In the genomic region with DNA sequence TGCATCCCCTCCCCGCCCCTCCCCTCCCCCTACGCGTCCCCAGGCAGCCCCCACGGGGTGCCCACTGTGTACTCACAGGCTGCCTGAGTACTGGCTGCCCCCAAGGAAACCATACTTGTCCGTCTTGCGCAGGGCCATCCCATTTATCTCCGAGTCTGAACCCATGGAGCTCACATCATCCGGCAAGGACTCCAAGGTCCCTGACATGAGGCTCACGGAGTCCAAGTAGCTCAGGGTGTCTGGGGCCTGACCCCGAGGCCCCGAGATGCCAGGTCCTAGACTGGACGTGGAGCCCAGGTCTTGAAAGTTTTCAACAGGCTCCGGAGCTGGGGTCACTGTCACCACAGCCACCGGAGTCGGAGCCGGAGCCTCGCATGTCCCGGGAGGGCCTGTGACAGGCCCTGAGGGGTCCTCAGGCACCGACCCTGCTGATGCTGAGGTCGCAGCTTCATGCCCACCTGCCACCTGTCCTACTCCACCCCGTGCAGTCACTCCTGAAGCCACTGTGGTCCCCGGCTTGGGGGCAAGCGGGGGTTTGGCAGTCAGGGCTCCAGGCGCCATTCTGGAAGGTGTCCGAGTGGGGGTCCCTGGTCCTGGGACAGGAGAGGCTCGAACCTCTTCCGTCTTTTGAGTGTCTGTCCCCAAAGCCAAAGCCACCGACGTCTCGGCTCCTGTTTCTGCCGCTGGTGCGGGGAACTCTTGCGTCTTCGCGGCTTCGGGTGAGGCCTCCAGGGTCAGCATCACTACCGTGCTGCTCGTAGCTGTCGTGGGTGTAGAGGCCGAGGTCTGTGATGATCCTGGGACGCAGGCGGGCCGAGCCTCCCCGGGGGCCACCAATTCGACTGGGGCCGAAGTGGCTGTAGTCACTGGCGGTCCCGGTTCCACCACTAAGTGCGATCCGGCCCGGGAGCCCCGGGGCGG, we compare ENCODE assay signal across 8 mouse cellular contexts. TPM values are rescaled to one million over a fixed set of nuclear protein-coding genes. Genes with fewer than 3 reads are reported as not detected.
DNase-seq lines count a peak whose midpoint lies in the region; ATAC-seq lines count a peak whose summit lies in the region.

No protein-coding gene starts in this region.

- ATAC-seq in heart, embryonic 13.5 days (ENCODE audit: extremely low read depth, insufficient number of reproducible peaks, low FRiP score, low TSS enrichment): no peak
- peak; percentile 17; the same call in 1 of the 2 replicates for ATAC-seq in neural tube, embryonic 11.5 days (ENCODE audit: insufficient read depth, low FRiP score, low TSS enrichment)

- no peaks in the 10 kb centered on the region for H3K27me3 ChIP-seq in heart, embryonic 13.5 days (replicated peaks)
- no peaks in the 10 kb centered on the region for H3K27me3 ChIP-seq in neural tube, embryonic 11.5 days (ENCODE audit: control insufficient read depth, insufficient read depth, low read length)

- H3K36me3 ChIP-seq in heart, embryonic 13.5 days: peaks cover 26% of the 10 kb centered on the region
- 0 out of 2 replicates have a peak, but pooled peaks cover 4% of the 10 kb centered on the region for H3K36me3 ChIP-seq in neural tube, embryonic 11.5 days (ENCODE audit: control insufficient read depth, insufficient read depth, low read length)

- under 1% methylated on average over 52 of the region's 53 CpGs for WGBS in heart, embryonic 13.5 days
- WGBS in neural tube, embryonic 11.5 days: under 1% methylated on average over 52 of the region's 53 CpGs

- peak; percentile 77 for DNase-seq in cerebellum, adult 11-12 months
- DNase-seq in cerebellum, postnatal 25 days: no peak
- DNase-seq in 3134 (ENCODE audit: extremely low read depth, insufficient read length, low spot score) (peak; percentile 50), liver (peak; percentile 55)
- peak; percentile 80 for DNase-seq in cerebellum, adult 9-11 months
- DNase-seq in neural tube, embryonic 11.5 days (ENCODE audit: low spot score): peak; percentile 46
- no peak for DNase-seq in left cerebral cortex, adult 11 months (ENCODE audit: low spot score)

- no peaks in the 10 kb centered on the region for H3K9me3 ChIP-seq in heart, embryonic 13.5 days
- no peaks in the 10 kb centered on the region for H3K9me3 ChIP-seq in neural tube, embryonic 11.5 days (ENCODE audit: control insufficient read depth, low read length)

- peak overlapping the region; percentile 94 for H3K27ac ChIP-seq in heart, embryonic 13.5 days (replicated peaks)
- H3K27ac ChIP-seq in neural tube, embryonic 11.5 days (ENCODE audit: low read depth, low read length): peak overlapping the region; percentile 76

- H3K4me3 ChIP-seq in heart, embryonic 13.5 days: peak overlapping the region; percentile 97
- H3K4me3 ChIP-seq in neural tube, embryonic 11.5 days (ENCODE audit: low read depth, low read length): peak overlapping the region; percentile 61

- peaks cover 49% of the 10 kb centered on the region for H3K4me1 ChIP-seq in heart, embryonic 13.5 days
- H3K4me1 ChIP-seq in neural tube, embryonic 11.5 days (ENCODE audit: control insufficient read depth, insufficient read depth, low read length): peaks cover 13% of the 10 kb centered on the region

- peak overlapping the region; percentile 97 for H3K9ac ChIP-seq in heart, embryonic 13.5 days
- peak overlapping the region; percentile 88 for H3K9ac ChIP-seq in neural tube, embryonic 11.5 days (ENCODE audit: low read length)

- peak overlapping the region; percentile 98 for H3K4me2 ChIP-seq in heart, embryonic 13.5 days
- H3K4me2 ChIP-seq in neural tube, embryonic 11.5 days (ENCODE audit: low read depth): peak overlapping the region; percentile 91

RNA-seq across cellular contexts. Expression of a gene that starts 0.6 kb away (rescaled TPM):
- polyA plus RNA-seq in heart, embryonic 13.5 days (2015; fragmentation: Nextera tagmentation; extraction: Ambion mirVana): 18.0 and 18.2 TPM in 2 replicates
- 23.9 and 28.8 TPM in 2 replicates for polyA plus RNA-seq in neural tube, embryonic 11.5 days (2014; fragmentation: Nextera tagmentation; extraction: Ambion mirVana)

RNA-seq across cellular contexts. Expression of a gene that starts 1.1 kb away (rescaled TPM):
- 17.0 and 24.9 TPM in 2 replicates for polyA plus RNA-seq in heart, embryonic 13.5 days (2015; fragmentation: Nextera tagmentation; extraction: Ambion mirVana)
- polyA plus RNA-seq in neural tube, embryonic 11.5 days (2014; fragmentation: Nextera tagmentation; extraction: Ambion mirVana): 87.1 and 113 TPM in 2 replicates

RNA-seq across cellular contexts. Expression of a gene that starts 11.8 kb away (rescaled TPM):
- 42.1 TPM in 2 replicates for polyA plus RNA-seq in heart, embryonic 13.5 days (2015; fragmentation: Nextera tagmentation; extraction: Ambion mirVana)
- 91.6 and 92.0 TPM in 2 replicates for polyA plus RNA-seq in neural tube, embryonic 11.5 days (2014; fragmentation: Nextera tagmentation; extraction: Ambion mirVana)

RNA-seq across cellular contexts. Expression of a gene that starts 25.2 kb away (rescaled TPM):
- 21.4 and 24.1 TPM in 2 replicates for polyA plus RNA-seq in heart, embryonic 13.5 days (2015; fragmentation: Nextera tagmentation; extraction: Ambion mirVana)
- polyA plus RNA-seq in neural tube, embryonic 11.5 days (2014; fragmentation: Nextera tagmentation; extraction: Ambion mirVana): 28.7 and 31.4 TPM in 2 replicates

RNA-seq across cellular contexts. Expression of a gene that starts 25.3 kb away (rescaled TPM):
- 23.1 and 23.2 TPM in 2 replicates for polyA plus RNA-seq in heart, embryonic 13.5 days (2015; fragmentation: Nextera tagmentation; extraction: Ambion mirVana)
- 19.6 and 22.0 TPM in 2 replicates for polyA plus RNA-seq in neural tube, embryonic 11.5 days (2014; fragmentation: Nextera tagmentation; extraction: Ambion mirVana)

Comparison
In these comparisons a context has a peak if more than half of its experiments do, and no peak if none do; other contexts are left out.
1. DNase-seq: peak in cerebellum, adult 11-12 months (single experiment), 3134 (single experiment), cerebellum, adult 9-11 months (single experiment), liver (single experiment) and neural tube, embryonic 11.5 days (single experiment); none in cerebellum, postnatal 25 days (0 of 2) and left cerebral cortex, adult 11 months (single experiment).